Mouse (Mus musculus) neural tube, embryonic 12.5 days (tissue): ENCODE results near the gene Hnrnpk. TPM values are rescaled to one million over a fixed set of nuclear protein-coding genes. Genes with fewer than 3 reads are reported as not detected.
"Not testable (repeated sequence)": the region's sequence is repeated elsewhere in the genome, so short reads cannot be mapped to it uniquely, and the experiment has no call there.

Experiments used
- ATAC-seq: fragments of 200-750 bp; cut with Nextera tagmentation; 2 replicates; pipeline ENCODE4 v1.8.0; 2017; ENCODE audit warnings: low read depth, mild to moderate bottlenecking, moderate TSS enrichment, moderate library complexity; ENCODE audit not compliant: low FRiP score
- H3K27ac ChIP-seq: fragments of 300-500 bp; sonication (generic); 2 replicates; pipeline ENCODE4 v1.5.1; 2016
- H3K27me3 ChIP-seq: fragments of 300-500 bp; sonication (generic); replicated peaks from 2 replicates; pipeline ENCODE4 v1.6.1; 2016; ENCODE audit warnings: mild to moderate bottlenecking
- H3K36me3 ChIP-seq: fragments of 300-500 bp; sonication (generic); 2 replicates; pipeline ENCODE4 v1.6.1; 2016; ENCODE audit warnings: mild to moderate bottlenecking
- H3K4me1 ChIP-seq: fragments of 300-500 bp; sonication (generic); 2 replicates; pipeline ENCODE4 v1.6.1; 2016
- H3K4me2 ChIP-seq: fragments of 300-500 bp; sonication (generic); replicated peaks from 2 replicates; pipeline ENCODE4 v1.6.1; 2016; ENCODE audit warnings: mild to moderate bottlenecking
- H3K4me3 ChIP-seq: fragments of 300-500 bp; sonication (generic); 2 replicates; pipeline ENCODE4 v1.5.1; 2016
- H3K9ac ChIP-seq: fragments of 300-500 bp; sonication (generic); 2 replicates; pipeline ENCODE4 v1.6.1; 2016; ENCODE audit warnings: mild to moderate bottlenecking
- H3K9me3 ChIP-seq: fragments of 300-500 bp; sonication (generic); 2 replicates; pipeline ENCODE4 v1.6.1; 2016; ENCODE audit warnings: mild to moderate bottlenecking
- WGBS: fragments of 180-500 bp; shearing (Covaris S2); methylation state at CpG from one replicate; pipeline ENCODE4 v1.1.7; 2016; 5-methylcytosine and 5-hydroxymethylcytosine counted together
- polyA plus RNA-seq: library from polyadenylated mRNA; unstranded; fragments of >200 nt; fragmentation: Nextera tagmentation; extraction: Ambion mirVana; gene quantifications from 2 replicates; pipeline ENCODE4 v1.2.1, GENCODE M21; 2016

Hnrnpk gene
- 1,935 and 2,000 TPM in 2 replicates for polyA plus RNA-seq

- peak within 1 kb of the TSS; percentile 85 for H3K4me2 ChIP-seq
- 7% methylated on average over 17 of the region's 17 CpGs for WGBS
- H3K4me3 ChIP-seq, result peak within 1 kb of the TSS; percentile 98
- ATAC-seq, H3K27me3 ChIP-seq, H3K9me3 ChIP-seq, H3K36me3 ChIP-seq, H3K4me1 ChIP-seq: not testable (repeated sequence)
- peak within 1 kb of the TSS; percentile 97 for H3K27ac ChIP-seq
- peak within 1 kb of the TSS; percentile 100 for H3K9ac ChIP-seq
Measured at GRCm38 (mm10) chr13:58403243-58403642, at the start of gene Hnrnpk. Gene Hnrnpk (minus strand): TSS chr13:58403343.

GRCm38 (mm10) chr13:58452246-58452645 lies 49.1 kb upstream of the Hnrnpk start:
- ATAC-seq, result no peak
- 73% methylated on average over 4 of the region's 4 CpGs for WGBS
- H3K9ac ChIP-seq, result no peak overlapping the region

GRCm38 (mm10) chr13:58450459-58451182 lies 47.5 kb upstream of the Hnrnpk start:
- H3K36me3 ChIP-seq, result no peaks in the 10 kb centered on the region
- H3K4me2 ChIP-seq, result no peak overlapping the region
- no peak overlapping the region for H3K27ac ChIP-seq
- H3K27me3 ChIP-seq, result peaks cover 25% of the 10 kb centered on the region
- H3K4me3 ChIP-seq, result no peak overlapping the region
- no peak overlapping the region for H3K9ac ChIP-seq
- peaks cover 5% of the 10 kb centered on the region for H3K4me1 ChIP-seq
- no peaks in the 10 kb centered on the region for H3K9me3 ChIP-seq
- 60% methylated on average over 22 of the region's 22 CpGs for WGBS
- no peak for ATAC-seq

More at GRCm38 (mm10) chr13:58452246-58452645, 49.1 kb upstream of the Hnrnpk start:
- Histone ChIP-seq H3K4me2 (no peak overlapping the region), H3K36me3 (no peaks in the 10 kb centered on the region), H3K9me3 (no peaks in the 10 kb centered on the region), H3K4me3 (no peak overlapping the region), H3K4me1 (peaks cover 12% of the 10 kb centered on the region), H3K27ac (no peak overlapping the region), H3K27me3 (peaks cover 27% of the 10 kb centered on the region)

GRCm38 (mm10) chr13:58446541-58446940 lies 43.4 kb upstream of the Hnrnpk start:
- Histone ChIP-seq H3K36me3 (no peaks in the 10 kb centered on the region), H3K9ac (no peak overlapping the region), H3K4me2 (no peak overlapping the region), H3K4me1 (no peaks in the 10 kb centered on the region), H3K27me3 (no peaks in the 10 kb centered on the region), H3K27ac (no peak overlapping the region), H3K4me3 (no peak overlapping the region), H3K9me3 (no peaks in the 10 kb centered on the region)
- no peak for ATAC-seq
- WGBS, result 70% methylated on average over 2 of the region's 2 CpGs

GRCm38 (mm10) chr13:58443787-58444186 lies 40.6 kb upstream of the Hnrnpk start:
- Histone ChIP-seq H3K36me3 (no peaks in the 10 kb centered on the region), H3K27ac (no peak overlapping the region), H3K4me2 (no peak overlapping the region), H3K4me3 (no peak overlapping the region), H3K9ac (no peak overlapping the region), H3K4me1 (no peaks in the 10 kb centered on the region), H3K27me3 (no peaks in the 10 kb centered on the region), H3K9me3 (no peaks in the 10 kb centered on the region)
- 59% methylated on average over 7 of the region's 7 CpGs for WGBS
- ATAC-seq, result no peak

DNA sequence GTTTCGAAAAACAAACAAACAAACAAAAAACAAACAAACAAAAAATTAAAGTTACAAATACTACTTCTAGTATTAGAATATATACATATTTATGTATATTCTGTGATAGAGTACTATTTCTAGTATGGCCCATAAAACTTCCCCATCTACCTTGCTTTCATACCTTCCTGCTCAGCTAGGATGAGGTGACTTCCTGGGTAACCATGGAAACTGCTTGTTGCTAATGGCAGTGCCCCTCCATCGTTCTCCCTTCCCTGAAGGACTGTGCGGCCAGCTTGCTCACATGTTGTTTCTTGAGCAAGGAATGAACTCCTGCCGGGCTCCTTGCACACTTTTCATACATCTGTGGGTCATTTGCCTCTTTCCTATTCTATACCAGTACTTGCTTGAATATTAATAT lies 40.2 kb upstream of the Hnrnpk start:
- no peak overlapping the region for H3K27ac ChIP-seq
- H3K4me3 ChIP-seq, result no peak overlapping the region
- no peaks in the 10 kb centered on the region for H3K9me3 ChIP-seq
- H3K4me2 ChIP-seq, result no peak overlapping the region
- no peaks in the 10 kb centered on the region for H3K36me3 ChIP-seq
- no peak for ATAC-seq
- no peaks in the 10 kb centered on the region for H3K4me1 ChIP-seq
- H3K27me3 ChIP-seq, result no peaks in the 10 kb centered on the region
- H3K9ac ChIP-seq, result no peak overlapping the region
- WGBS, result 56% methylated on average over 4 of the region's 4 CpGs

- WGBS, result 39% methylated on average over 2 of the region's 2 CpGs
- no peak overlapping the region for H3K9ac ChIP-seq
- H3K4me1 ChIP-seq, result no peaks in the 10 kb centered on the region
- H3K27me3 ChIP-seq, result no peaks in the 10 kb centered on the region
- no peaks in the 10 kb centered on the region for H3K36me3 ChIP-seq
- H3K9me3 ChIP-seq, result no peaks in the 10 kb centered on the region
- ATAC-seq, result no peak
- H3K4me2 ChIP-seq, result no peak overlapping the region
- H3K4me3 ChIP-seq, result no peak overlapping the region
- H3K27ac ChIP-seq, result no peak overlapping the region
Measured at GRCm38 (mm10) chr13:58439716-58440115, 36.6 kb upstream of the Hnrnpk start.

DNA sequence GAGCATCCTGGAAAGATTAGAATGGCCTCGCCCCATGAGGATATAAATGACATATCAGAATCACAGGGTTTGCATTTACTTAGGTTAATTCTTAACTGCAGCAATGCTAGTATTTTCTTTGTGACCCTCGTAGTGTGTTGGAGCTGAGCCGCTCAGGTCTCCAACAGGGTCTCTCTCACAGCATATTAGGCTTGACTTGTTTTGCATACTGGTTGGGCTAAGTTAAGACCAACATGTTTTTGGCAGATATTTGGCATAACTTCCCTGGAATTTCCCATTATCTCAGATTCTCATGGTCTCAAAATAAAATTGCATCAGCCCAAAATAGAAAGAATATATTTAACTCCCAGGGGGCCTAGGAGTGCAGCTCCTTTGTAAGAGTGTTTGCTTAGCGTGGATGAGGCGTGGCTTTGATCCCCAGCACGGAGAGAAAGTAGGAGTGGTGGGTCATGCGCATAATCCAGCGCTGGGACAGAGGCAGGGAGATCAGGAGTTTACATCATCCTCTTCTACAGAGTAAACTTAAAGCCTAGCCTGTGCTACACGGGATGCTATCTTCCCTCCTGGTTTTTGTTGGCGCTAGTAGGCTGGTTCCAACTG lies 20.0 kb upstream of the Hnrnpk start:
- whole genome bisulfite sequencing, result 70% methylated on average over 10 of the region's 10 CpGs
- H3K4me1 ChIP-seq, result no peaks in the 10 kb centered on the region
- no peak overlapping the region for H3K9ac ChIP-seq
- no peak overlapping the region for H3K4me2 ChIP-seq
- ATAC-seq, result no peak
- no peaks in the 10 kb centered on the region for H3K9me3 ChIP-seq
- H3K27me3 ChIP-seq, result no peaks in the 10 kb centered on the region
- no peaks in the 10 kb centered on the region for H3K36me3 ChIP-seq
- H3K4me3 ChIP-seq, result no peak overlapping the region
- no peak overlapping the region for H3K27ac ChIP-seq

DNA sequence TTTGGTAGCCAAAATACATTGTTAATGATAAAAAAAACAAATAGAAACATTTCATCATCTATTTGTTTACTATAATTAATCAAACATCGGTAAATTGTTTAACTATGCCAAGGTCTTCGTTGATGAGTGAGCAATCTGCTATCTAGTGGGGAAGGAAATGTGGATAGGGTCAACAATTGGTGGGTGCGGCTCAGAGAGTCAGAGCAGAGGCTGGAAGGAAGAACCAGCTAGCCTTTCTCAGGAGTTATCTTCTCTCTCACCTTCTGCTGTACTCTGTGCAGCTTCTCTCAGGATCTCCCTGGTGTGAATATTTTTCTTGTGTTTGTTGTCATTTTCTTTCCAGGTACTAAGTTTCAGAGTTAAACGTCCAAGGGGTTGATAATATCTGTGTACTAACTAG lies 19.1 kb upstream of the Hnrnpk start:
- no peak overlapping the region for H3K4me3 ChIP-seq
- ATAC-seq, result no peak
- no peaks in the 10 kb centered on the region for H3K4me1 ChIP-seq
- H3K9ac ChIP-seq, result no peak overlapping the region
- 87% methylated on average over 4 of the region's 4 CpGs for WGBS
- H3K27ac ChIP-seq, result no peak overlapping the region
- no peaks in the 10 kb centered on the region for H3K36me3 ChIP-seq
- no peak overlapping the region for H3K4me2 ChIP-seq
- no peaks in the 10 kb centered on the region for H3K27me3 ChIP-seq
- no peaks in the 10 kb centered on the region for H3K9me3 ChIP-seq

DNA sequence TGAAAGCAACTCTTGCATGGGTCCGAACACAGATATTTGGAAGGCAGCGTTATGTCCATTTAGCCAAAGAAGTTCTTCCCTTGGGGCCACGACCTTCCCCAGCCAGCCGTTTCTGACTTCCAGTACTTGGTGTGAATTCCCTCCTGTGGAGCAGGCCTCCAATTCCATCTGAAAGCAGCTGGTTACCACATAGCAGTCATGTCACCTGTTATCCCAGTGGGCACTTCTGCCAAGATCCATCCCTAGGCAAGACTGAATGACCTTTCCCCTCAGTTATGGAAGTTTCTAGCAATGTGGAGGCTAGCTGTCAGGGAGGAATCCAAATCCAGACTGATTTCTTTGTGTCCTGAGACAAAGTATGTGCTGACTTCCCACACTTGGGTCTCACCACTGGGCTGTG lies 17.9 kb upstream of the Hnrnpk start:
- Histone ChIP-seq H3K9me3 (no peaks in the 10 kb centered on the region), H3K4me3 (no peak overlapping the region), H3K27me3 (no peaks in the 10 kb centered on the region), H3K36me3 (no peaks in the 10 kb centered on the region), H3K9ac (no peak overlapping the region), H3K4me1 (no peaks in the 10 kb centered on the region), H3K27ac (no peak overlapping the region), H3K4me2 (no peak overlapping the region)
- WGBS, result 75% methylated on average over 4 of the region's 4 CpGs
- ATAC-seq, result no peak

DNA sequence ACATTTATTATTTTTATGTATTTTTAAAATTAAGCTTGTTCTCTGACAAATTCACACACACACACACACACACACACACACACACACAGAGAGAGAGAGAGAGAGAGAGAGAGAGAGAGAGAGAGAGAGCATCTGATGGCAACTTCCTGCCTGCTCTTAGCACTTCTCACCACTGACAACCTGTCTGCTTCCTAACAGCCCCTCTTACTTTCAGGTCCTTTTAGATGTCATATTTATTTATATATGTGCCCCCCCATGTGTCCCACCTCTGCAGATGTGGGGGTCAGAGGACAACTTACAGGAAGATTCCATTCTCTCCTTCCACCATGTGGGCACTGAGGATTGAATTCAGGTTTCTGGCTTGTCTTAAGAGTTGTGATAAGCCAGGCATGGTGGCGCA lies 16.1 kb upstream of the Hnrnpk start:
- no peaks in the 10 kb centered on the region for H3K9me3 ChIP-seq
- WGBS, result 91% methylated on average over 1 of the region's 1 CpGs
- H3K27me3 ChIP-seq, result no peaks in the 10 kb centered on the region
- no peak overlapping the region for H3K4me3 ChIP-seq
- no peak overlapping the region for H3K9ac ChIP-seq
- H3K27ac ChIP-seq, result no peak overlapping the region
- no peak for ATAC-seq
- H3K4me2 ChIP-seq, result no peak overlapping the region
- H3K36me3 ChIP-seq, result no peaks in the 10 kb centered on the region
- no peaks in the 10 kb centered on the region for H3K4me1 ChIP-seq

DNA sequence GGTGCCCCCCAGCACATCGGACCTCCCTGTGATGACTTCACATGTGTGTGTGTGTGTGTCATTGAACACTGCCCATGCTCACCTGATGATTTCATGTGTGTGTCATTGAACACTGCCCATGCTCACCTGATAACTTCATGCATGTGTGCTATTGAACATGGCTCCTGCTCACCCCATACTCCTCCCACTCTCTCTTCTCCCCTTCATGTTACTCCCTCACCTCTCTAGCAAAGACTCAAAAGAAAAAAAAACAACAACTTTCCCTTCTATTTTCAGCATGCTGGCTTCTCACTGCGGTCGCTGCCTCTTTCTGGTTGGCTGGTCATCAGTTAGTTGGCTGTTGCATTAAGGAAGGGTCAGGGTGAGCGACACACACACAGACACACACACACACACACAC lies 15.5 kb upstream of the Hnrnpk start:
- no peak overlapping the region for H3K4me2 ChIP-seq
- H3K27ac ChIP-seq, result no peak overlapping the region
- H3K4me1 ChIP-seq, result no peaks in the 10 kb centered on the region
- H3K9me3 ChIP-seq, result no peaks in the 10 kb centered on the region
- H3K9ac ChIP-seq, result no peak overlapping the region
- no peak overlapping the region for H3K4me3 ChIP-seq
- ATAC-seq, result no peak
- WGBS, result 92% methylated on average over 4 of the region's 4 CpGs
- no peaks in the 10 kb centered on the region for H3K27me3 ChIP-seq
- no peaks in the 10 kb centered on the region for H3K36me3 ChIP-seq

DNA sequence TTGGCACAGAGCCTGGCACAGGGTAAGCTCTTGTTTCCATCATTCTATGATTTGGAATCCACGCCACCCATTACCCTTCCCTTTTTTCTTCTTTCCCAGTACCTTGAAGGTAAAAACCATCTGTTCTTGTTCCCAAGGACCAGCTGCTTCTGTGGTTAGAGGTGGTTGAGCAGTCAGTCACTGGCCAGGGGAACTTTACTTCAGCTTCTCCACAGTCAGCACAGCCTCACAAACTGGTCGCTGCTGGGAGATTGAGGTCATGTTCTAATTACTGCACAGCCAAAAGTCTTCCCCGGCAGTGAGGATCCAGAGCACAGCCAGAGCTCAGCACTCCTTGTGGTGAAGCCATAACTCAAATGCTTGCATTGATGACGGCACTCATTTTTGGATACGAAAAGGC lies 12.7 kb upstream of the Hnrnpk start:
- Histone ChIP-seq H3K9ac (no peak overlapping the region), H3K4me2 (no peak overlapping the region), H3K27ac (no peak overlapping the region; the same call in 1 of the 2 replicates), H3K4me3 (no peak overlapping the region), H3K27me3 (no peaks in the 10 kb centered on the region), H3K36me3 (peaks cover 4% of the 10 kb centered on the region; the same call in 1 of the 2 replicates), H3K4me1 (no peaks in the 10 kb centered on the region), H3K9me3 (no peaks in the 10 kb centered on the region)
- 83% methylated on average over 5 of the region's 5 CpGs for WGBS
- no peak for ATAC-seq
